Mouse (Mus musculus) myocyte (in vitro differentiated cells): ENCODE measurements around the gene Ttc39b. TPM values are rescaled to one million over a fixed set of nuclear protein-coding genes. Genes with fewer than 3 reads are reported as not detected.
"Not testable (repeated sequence)": the region's sequence is repeated elsewhere in the genome, so short reads cannot be mapped to it uniquely, and the experiment has no call there.

Experiments
- H3K27me3 ChIP-seq: one replicate; pipeline ENCODE4 v1.6.1; 2011; ENCODE audit not compliant: control insufficient read depth, insufficient read depth, insufficient read length
- H3K36me3 ChIP-seq: one replicate; pipeline ENCODE4 v1.6.1; 2011; ENCODE audit not compliant: control insufficient read depth, insufficient read depth
- H3K4me2 ChIP-seq: one replicate; pipeline ENCODE4 v1.6.1; 2011; ENCODE audit warnings: low read depth, control low read depth
- H3K4me3 ChIP-seq: one replicate; pipeline ENCODE4 v1.5.1; 2011; ENCODE audit warnings: mild to moderate bottlenecking, control low read depth, moderate library complexity
- H3K79me2 ChIP-seq: one replicate; pipeline ENCODE4 v1.6.1; 2011; ENCODE audit not compliant: control insufficient read depth, insufficient read depth
- H3ac ChIP-seq: one replicate; pipeline ENCODE4 v1.6.1; 2011; ENCODE audit not compliant: control insufficient read depth, insufficient read length
- CEBPB ChIP-seq: IDR thresholded peaks from 2 replicates; pipeline ENCODE4 v1.6.1; 2011; ENCODE audit warnings: mild to moderate bottlenecking, moderate library complexity; ENCODE audit not compliant: poor library complexity, insufficient read depth, severe bottlenecking
- E2F4 ChIP-seq: IDR thresholded peaks from one replicate; pipeline ENCODE4 v1.6.1; 2011; ENCODE audit warnings: mild to moderate bottlenecking, control low read depth, moderate library complexity; ENCODE audit not compliant: insufficient read depth
- MAX ChIP-seq: IDR thresholded peaks from one replicate; pipeline ENCODE4 v1.6.1; 2011; ENCODE audit warnings: low read depth, mild to moderate bottlenecking, control low read depth
- MYOD1 ChIP-seq, 3 experiments: IDR thresholded peaks; one replicate each; pipeline ENCODE4 v1.6.1; 2011; ENCODE audit warnings: control low read depth in 2 of 3, low read depth in 2 of 3, mild to moderate bottlenecking in 2 of 3, moderate library complexity in 1 of 3; ENCODE audit not compliant: insufficient read length in 2 of 3, control insufficient read depth in 1 of 3
- MYOG ChIP-seq, 3 experiments: IDR thresholded peaks; one replicate each; pipeline ENCODE4 v1.6.1; 2011; ENCODE audit warnings: control low read depth in 2 of 3, low read depth in 2 of 3, mild to moderate bottlenecking in 2 of 3; ENCODE audit not compliant: insufficient read length in 2 of 3, control insufficient read depth in 1 of 3, insufficient read depth in 1 of 3
- POLR2A ChIP-seq: IDR thresholded peaks from one replicate; pipeline ENCODE4 v1.6.1; 2011; ENCODE audit warnings: low read depth, mild to moderate bottlenecking, control low read depth, moderate library complexity; ENCODE audit not compliant: insufficient read length
- POLR2AphosphoS2 ChIP-seq: IDR thresholded peaks from one replicate; pipeline ENCODE4 v1.6.1; 2011; ENCODE audit warnings: low read depth, control low read depth; ENCODE audit not compliant: insufficient read length
- REST ChIP-seq: IDR thresholded peaks from one replicate; pipeline ENCODE4 v1.6.1; 2011; ENCODE audit warnings: mild to moderate bottlenecking, control low read depth, moderate library complexity; ENCODE audit not compliant: insufficient read depth, insufficient read length
- SRF ChIP-seq: IDR thresholded peaks from one replicate; pipeline ENCODE4 v1.6.1; 2011; ENCODE audit warnings: low read depth; ENCODE audit not compliant: control insufficient read depth, insufficient read length
- TCF12 ChIP-seq: IDR thresholded peaks from one replicate; pipeline ENCODE4 v1.6.1; 2011; ENCODE audit warnings: mild to moderate bottlenecking, control low read depth; ENCODE audit not compliant: poor library complexity, insufficient read depth, severe bottlenecking
- TCF3 ChIP-seq: IDR thresholded peaks from one replicate; pipeline ENCODE4 v1.6.1; 2011; ENCODE audit warnings: low read depth, control low read depth; ENCODE audit not compliant: insufficient read length
- USF1 ChIP-seq: IDR thresholded peaks from one replicate; pipeline ENCODE4 v1.6.1; 2011; ENCODE audit warnings: low read depth, mild to moderate bottlenecking, control low read depth, moderate library complexity
- polyA plus RNA-seq: library from polyadenylated mRNA; unstranded; fragments of >200 nt; fragmentation: generic; extraction: Trizol; gene quantifications from one replicate; pipeline ENCODE4 v1.2.1, GENCODE M21; 2012; ENCODE audit warnings: missing spikeins

The Ttc39b gene
- polyA plus RNA-seq, 1 experiment: 19.3 TPM

DNA sequence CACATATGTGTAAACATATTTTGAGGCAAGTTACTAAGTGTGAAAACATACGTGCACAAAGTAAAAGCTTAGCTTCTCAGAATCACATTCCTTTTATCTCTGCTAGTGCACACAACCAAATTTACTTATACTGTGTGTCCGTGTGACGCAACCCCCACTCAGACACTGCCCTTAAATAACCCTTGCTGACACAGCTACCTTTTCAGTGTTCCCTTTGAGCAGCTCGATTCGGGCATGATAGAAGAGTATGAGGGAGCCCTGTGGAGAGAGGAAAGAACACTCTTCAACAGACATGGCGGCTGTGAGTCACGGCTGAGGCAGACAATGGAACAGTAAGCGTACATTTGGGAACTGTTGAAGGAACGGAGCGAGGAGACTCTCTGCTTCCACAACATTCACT lies 80.3 kb downstream of the Ttc39b start:
- H3K4me3 ChIP-seq: no peak overlapping the region
- TF ChIP-seq MYOD1 (IDR thresholded peaks at IDR 0.05; ENCODE audit: control insufficient read depth in 1 of 3, insufficient read length in 2 of 3, low read depth in 2 of 3): no peak
- no peak for TF ChIP-seq POLR2AphosphoS2
- no peak overlapping the region for H3K4me2 ChIP-seq
- H3K27me3 ChIP-seq: no peaks in the 10 kb centered on the region
- peaks cover 71% of the 10 kb centered on the region for H3K36me3 ChIP-seq
- no peak overlapping the region for H3ac ChIP-seq
- H3K79me2 ChIP-seq: no peaks in the 10 kb centered on the region

DNA sequence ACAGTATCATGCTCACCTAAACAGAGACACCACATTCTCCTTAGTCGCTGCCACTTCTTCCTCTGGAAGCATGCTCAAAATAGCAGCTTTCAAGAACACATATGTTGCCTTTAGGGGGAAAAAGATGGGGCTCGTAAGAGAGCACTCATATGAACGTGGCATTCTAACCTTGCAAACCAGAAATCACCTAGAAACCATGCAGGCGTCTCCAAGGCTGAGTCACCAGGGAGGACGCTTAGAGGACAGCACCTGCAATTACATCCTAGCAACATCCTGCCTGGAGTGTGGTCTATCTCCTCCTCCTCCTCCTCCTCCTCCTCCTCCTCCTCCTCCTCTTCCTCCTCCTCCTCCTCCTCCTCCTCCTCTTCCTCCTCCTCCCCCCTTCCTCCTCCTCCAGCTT lies 82.4 kb downstream of the Ttc39b start:
- no peak for TF ChIP-seq USF1
- no peak for TF ChIP-seq POLR2A
- TF ChIP-seq TCF3: no peak
- TF ChIP-seq MYOD1 (IDR thresholded peaks at IDR 0.05; ENCODE audit: control insufficient read depth in 1 of 3, insufficient read length in 2 of 3, low read depth in 2 of 3): no peak
- no peak for TF ChIP-seq CEBPB
- no peak for TF ChIP-seq E2F4
- TF ChIP-seq TCF12: no peak
- no peak for TF ChIP-seq MYOG (IDR thresholded peaks at IDR 0.05; ENCODE audit: control insufficient read depth in 1 of 3, insufficient read depth in 1 of 3, insufficient read length in 2 of 3, low read depth in 2 of 3)
- no peak for TF ChIP-seq POLR2AphosphoS2
- no peak for TF ChIP-seq SRF
- no peak for TF ChIP-seq REST
- TF ChIP-seq MAX: no peak
- H3K4me3 ChIP-seq: no peak overlapping the region
- H3ac ChIP-seq: no peak overlapping the region
- no peaks in the 10 kb centered on the region for H3K27me3 ChIP-seq
- no peak overlapping the region for H3K4me2 ChIP-seq
- peaks cover 68% of the 10 kb centered on the region for H3K36me3 ChIP-seq
- H3K79me2 ChIP-seq: no peaks in the 10 kb centered on the region

DNA sequence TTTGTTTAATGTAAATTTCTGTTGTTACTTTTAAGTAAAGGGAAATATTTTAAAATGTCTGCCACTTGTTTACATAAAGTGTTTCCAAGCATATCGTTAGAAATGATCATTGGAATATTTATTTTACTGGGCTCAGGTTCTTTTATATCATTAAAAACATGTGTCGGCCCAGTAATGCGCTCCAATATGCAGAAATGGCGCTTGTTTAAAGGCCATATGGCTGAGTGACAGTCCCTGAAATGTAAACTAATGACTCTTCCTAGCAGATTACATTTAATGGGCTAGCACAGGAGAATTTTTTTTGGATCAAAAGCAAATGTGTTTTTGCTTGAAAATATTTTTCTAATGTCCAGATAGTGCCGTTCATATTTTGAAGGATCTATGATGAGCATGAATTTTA lies 86.4 kb downstream of the Ttc39b start:
- peaks cover 45% of the 10 kb centered on the region for H3K36me3 ChIP-seq
- no peaks in the 10 kb centered on the region for H3K79me2 ChIP-seq
- no peak overlapping the region for H3K4me2 ChIP-seq
- H3K4me3 ChIP-seq: no peak overlapping the region
- no peaks in the 10 kb centered on the region for H3K27me3 ChIP-seq
- no peak overlapping the region for H3ac ChIP-seq
- TF ChIP-seq CEBPB (no peak), POLR2AphosphoS2 (no peak), SRF (no peak), MYOD1 (IDR thresholded peaks at IDR 0.05; ENCODE audit: control insufficient read depth in 1 of 3, insufficient read length in 2 of 3, low read depth in 2 of 3) (no peak), USF1 (no peak), E2F4 (no peak), TCF12 (no peak), TCF3 (no peak), MAX (no peak), POLR2A (no peak), REST (no peak), MYOG (IDR thresholded peaks at IDR 0.05; ENCODE audit: control insufficient read depth in 1 of 3, insufficient read depth in 1 of 3, insufficient read length in 2 of 3, low read depth in 2 of 3) (no peak)

DNA sequence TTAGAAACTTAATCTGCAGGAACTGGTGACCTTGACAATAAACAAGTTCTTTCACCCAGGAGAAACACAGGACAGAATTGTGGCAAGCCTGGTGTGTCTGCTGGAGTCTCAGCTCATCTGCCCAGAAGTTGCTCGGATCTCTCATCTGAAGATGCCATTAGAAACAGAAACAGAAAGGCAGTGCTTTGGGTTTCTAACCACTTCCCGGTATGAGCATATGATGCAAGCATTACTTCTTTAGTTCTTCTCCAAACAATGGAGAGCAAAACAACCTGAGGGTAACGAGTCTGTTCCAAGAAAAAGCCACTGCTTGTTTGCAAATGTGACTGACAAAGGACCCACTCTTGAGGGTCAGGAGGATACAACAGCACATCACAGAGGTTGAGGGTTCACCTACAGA lies 88.8 kb downstream of the Ttc39b start:
- H3K36me3 ChIP-seq: peaks cover 38% of the 10 kb centered on the region
- not testable (repeated sequence) for H3K4me2 ChIP-seq, H3K79me2 ChIP-seq, H3K4me3 ChIP-seq, H3K27me3 ChIP-seq, H3ac ChIP-seq

DNA sequence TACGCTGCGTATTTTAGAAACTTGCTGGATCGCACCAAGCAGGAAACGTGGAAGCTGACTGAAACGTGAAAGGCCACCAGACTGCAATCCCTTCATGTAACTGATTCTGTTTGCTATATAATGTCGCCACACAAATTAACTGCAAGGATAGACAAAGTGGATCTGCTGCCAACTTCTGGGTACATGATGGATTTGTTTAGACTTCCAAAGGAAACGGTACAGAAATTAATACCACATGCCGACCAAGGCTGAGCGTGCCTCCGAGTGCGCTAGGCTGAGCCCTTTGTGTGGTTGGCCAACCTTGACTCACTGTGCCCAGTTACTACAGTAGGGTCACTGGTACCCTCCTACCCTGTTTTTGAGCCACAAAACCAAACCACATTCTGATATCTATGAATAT lies 89.3 kb downstream of the Ttc39b start:
- TF ChIP-seq POLR2AphosphoS2: no peak
- TF ChIP-seq MYOD1 (IDR thresholded peaks at IDR 0.05; ENCODE audit: control insufficient read depth in 1 of 3, insufficient read length in 2 of 3, low read depth in 2 of 3): no peak
- TF ChIP-seq POLR2A: no peak
- no peak for TF ChIP-seq USF1
- no peak for TF ChIP-seq TCF12
- no peak for TF ChIP-seq MAX
- TF ChIP-seq CEBPB: no peak
- no peak for TF ChIP-seq REST
- no peak for TF ChIP-seq SRF
- no peak for TF ChIP-seq E2F4
- no peak for TF ChIP-seq MYOG (IDR thresholded peaks at IDR 0.05; ENCODE audit: control insufficient read depth in 1 of 3, insufficient read depth in 1 of 3, insufficient read length in 2 of 3, low read depth in 2 of 3)
- TF ChIP-seq TCF3: no peak
- no peak overlapping the region for H3K4me3 ChIP-seq
- H3ac ChIP-seq: no peak overlapping the region
- no peaks in the 10 kb centered on the region for H3K27me3 ChIP-seq
- peaks cover 39% of the 10 kb centered on the region for H3K36me3 ChIP-seq
- no peak overlapping the region for H3K4me2 ChIP-seq
- no peaks in the 10 kb centered on the region for H3K79me2 ChIP-seq
